Mouse (Mus musculus) ES-E14 (cell line): ENCODE data around the gene Fam71e1. TPM values are rescaled to one million over a fixed set of nuclear protein-coding genes. Genes with fewer than 3 reads are reported as not detected.

Source experiments
- DNase-seq: peaks from one replicate; pipeline ENCODE4 v3.0.0-alpha.2; 2013; ENCODE audit warnings: low read depth, low spot score
- H3K27ac ChIP-seq: 2 replicates; pipeline ENCODE4 v1.5.1; 2012; ENCODE audit warnings: low read depth, mild to moderate bottlenecking, low read length, moderate library complexity, mixed read lengths; ENCODE audit not compliant: poor library complexity, insufficient read depth, severe bottlenecking
- H3K36me3 ChIP-seq: 2 replicates; pipeline ENCODE4 v1.6.1; 2012; ENCODE audit warnings: mild to moderate bottlenecking, low read length, moderate library complexity, mixed read lengths; ENCODE audit not compliant: control insufficient read depth, poor library complexity, insufficient read depth, severe bottlenecking
- H3K4me1 ChIP-seq, 2 experiments: fragments of 150-350 bp in 1 of 2; sonication (generic) in 1 of 2; 2 replicates each; pipeline ENCODE4 v1.6.1; 2012; ENCODE audit warnings: low read length in 2 of 2, mild to moderate bottlenecking in 1 of 2, mixed read lengths in 1 of 2; ENCODE audit not compliant: control insufficient read depth in 2 of 2, insufficient read depth in 2 of 2, poor library complexity in 1 of 2
- H3K4me3 ChIP-seq, 2 experiments: fragments of 150-350 bp in 1 of 2; sonication (generic) in 1 of 2; 2 replicates each; pipeline ENCODE4 v1.5.1; 2012; ENCODE audit warnings: low read length in 2 of 2, low read depth in 1 of 2, mild to moderate bottlenecking in 1 of 2, mixed read lengths in 1 of 2; ENCODE audit not compliant: insufficient read depth in 1 of 2, poor library complexity in 1 of 2, severe bottlenecking in 1 of 2
- H3K9ac ChIP-seq: 2 replicates; pipeline ENCODE4 v1.6.1; 2012; ENCODE audit warnings: low read depth, mild to moderate bottlenecking, low read length, mixed read lengths; ENCODE audit not compliant: poor library complexity, insufficient read depth, severe bottlenecking
- H3K9me3 ChIP-seq: fragments of 150-350 bp; sonication (generic); 2 replicates; pipeline ENCODE4 v1.6.1; 2012; ENCODE audit warnings: low read depth, mild to moderate bottlenecking, low read length; ENCODE audit not compliant: control insufficient read depth, insufficient read depth
- CHD2 ChIP-seq: IDR thresholded peaks from 2 replicates; pipeline ENCODE4 v1.6.1; 2014; ENCODE audit warnings: mild to moderate bottlenecking, low read depth, low read length, inconsistent platforms
- HCFC1 ChIP-seq: IDR thresholded peaks from 2 replicates; pipeline ENCODE4 v1.6.1; 2012; ENCODE audit warnings: low read length, inconsistent platforms, borderline replicate concordance; ENCODE audit not compliant: insufficient read depth
- MAFK ChIP-seq: IDR thresholded peaks from 2 replicates; pipeline ENCODE4 v1.6.1; 2014; ENCODE audit warnings: mild to moderate bottlenecking, low read depth, low read length, inconsistent platforms; ENCODE audit not compliant: insufficient read depth
- ZC3H11A ChIP-seq: IDR thresholded peaks from 2 replicates; pipeline ENCODE4 v1.6.1; 2012; ENCODE audit warnings: low read depth, mild to moderate bottlenecking, inconsistent platforms, low read length, borderline replicate concordance
- ZNF384 ChIP-seq: IDR thresholded peaks from 2 replicates; pipeline ENCODE4 v1.6.1; 2012; ENCODE audit warnings: low read depth, low read length, inconsistent platforms
- in situ Hi-C, 2 experiments: fragments of 600-800 bp; cut with MboI; formaldehyde crosslinking; loops; one replicate each; pipeline ENCODE4 v1.15.1; 2025; ENCODE audit warnings: low sequenced_read_pairs in 2 of 2, inconsistent platforms in 1 of 2; ENCODE audit not compliant: unreplicated experiment in 2 of 2
- total RNA-seq: library from RNA; depleted of rRNA; stranded (reverse); fragments of 300-350 nt; gene quantifications from 2 replicates; pipeline ENCODE4 v1.2.3, GENCODE M21; 2012

Fam71e1 gene
- total RNA-seq, 1 experiment, result 3.4 TPM

DNA sequence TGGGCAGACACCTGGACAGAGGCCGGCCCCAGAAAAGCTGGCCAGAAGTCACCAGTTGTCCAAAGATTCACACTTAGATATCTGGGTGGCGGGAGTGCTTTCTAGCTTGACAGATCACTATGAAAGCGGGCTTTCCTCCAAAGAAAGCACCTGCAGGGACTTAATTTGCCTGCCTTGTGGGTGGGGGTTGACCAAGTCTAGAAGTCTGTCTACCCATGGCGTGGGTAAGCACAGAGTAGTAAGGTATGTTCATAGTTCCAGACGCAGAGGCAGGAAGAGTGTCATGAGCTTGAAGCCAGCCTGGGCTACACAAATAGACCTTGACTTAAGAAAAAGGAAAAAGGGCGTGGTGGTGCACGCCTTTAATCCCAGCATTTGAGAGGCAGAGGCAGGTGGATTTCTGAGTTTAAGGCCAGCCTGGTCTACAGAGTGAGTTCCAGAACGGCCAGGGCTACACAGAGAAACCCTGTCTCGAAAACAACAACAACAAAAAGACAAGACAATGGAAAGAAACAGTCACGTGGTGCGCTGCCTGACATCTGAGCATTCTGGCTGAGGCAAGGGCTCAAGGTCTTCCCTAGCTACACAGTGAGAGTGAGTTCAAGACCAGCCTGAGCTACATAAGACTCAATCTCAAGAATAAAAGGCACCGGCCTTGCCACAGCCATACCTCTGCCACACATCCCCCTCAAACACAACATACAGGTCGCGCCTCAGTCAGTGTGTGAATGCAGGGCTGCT, 30.2 kb downstream of the Fam71e1 start:
- Histone ChIP-seq H3K4me1 (peaks cover 10 to 43% of the 10 kb centered on the region in 2 experiments; a peak in 2 of 4 replicates), H3K4me3 (no peak overlapping the region), H3K9ac (no peak overlapping the region), H3K36me3 (no peaks in the 10 kb centered on the region), H3K9me3 (no peaks in the 10 kb centered on the region), H3K27ac (peak overlapping the region; percentile 82; the same call in 1 of the 2 replicates)
- in situ Hi-C loops, result no loop called here
- no peak for DNase-seq
- TF ChIP-seq ZC3H11A (no peak), CHD2 (no peak), MAFK (no peak), HCFC1 (no peak)

DNA sequence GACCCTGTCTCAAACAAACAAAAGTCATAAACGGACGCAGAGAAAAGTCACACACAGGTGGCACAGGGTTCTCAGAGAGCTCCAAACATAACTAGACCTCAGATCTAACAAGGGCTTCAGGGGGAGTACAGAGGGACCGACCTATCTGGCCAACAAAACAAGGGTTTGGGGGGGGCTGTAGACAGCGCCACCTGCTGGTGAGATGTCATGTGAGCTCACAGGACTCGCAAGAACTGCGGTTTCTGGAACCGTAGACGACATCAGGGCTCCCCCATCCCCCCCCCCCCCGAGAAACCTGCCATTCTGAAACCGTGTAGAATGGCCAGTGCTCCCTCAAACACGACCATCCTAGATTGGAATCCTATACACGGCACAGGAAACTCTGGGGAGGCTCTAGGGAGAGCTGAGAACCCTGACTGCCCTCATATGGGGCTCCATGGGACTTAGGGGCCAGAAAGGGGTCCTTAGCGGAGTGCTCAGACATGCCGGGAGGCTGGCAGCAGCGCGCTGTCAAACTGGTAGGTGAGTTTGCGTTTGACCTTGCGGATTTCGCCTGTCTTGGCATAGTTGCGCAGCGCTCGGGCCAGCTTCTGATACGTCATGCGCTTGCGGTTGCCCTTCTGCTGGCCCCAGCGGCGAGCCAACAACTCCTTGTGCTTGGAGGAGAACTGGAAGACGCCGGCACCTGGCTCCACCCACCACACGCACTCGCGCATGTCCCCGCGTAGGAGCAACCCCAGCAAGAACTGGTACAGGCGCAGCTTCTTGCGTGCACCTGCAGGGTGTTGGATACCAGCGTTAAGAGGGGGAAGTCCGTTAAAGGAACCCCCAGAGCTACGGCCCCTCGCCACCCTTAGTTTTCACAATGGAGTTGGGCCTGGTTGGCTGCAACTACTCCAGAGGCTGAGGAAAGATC, 31.4 kb downstream of the Fam71e1 start:
- Histone ChIP-seq H3K36me3 (peaks cover 5% of the 10 kb centered on the region; the same call in 1 of the 2 replicates), H3K9me3 (no peaks in the 10 kb centered on the region), H3K9ac (peak overlapping the region; percentile 68), H3K4me1 (peaks cover 10 to 47% of the 10 kb centered on the region in 2 experiments; a peak in 2 of 4 replicates), H3K27ac (no peak overlapping the region), H3K4me3 (peak overlapping the region; percentile 65 to 66)
- no peak for DNase-seq
- TF ChIP-seq ZNF384 (no peak), ZC3H11A (no peak), HCFC1 (no peak), MAFK (no peak), CHD2 (no peak)
- in situ Hi-C loops, result no loop called here

DNA sequence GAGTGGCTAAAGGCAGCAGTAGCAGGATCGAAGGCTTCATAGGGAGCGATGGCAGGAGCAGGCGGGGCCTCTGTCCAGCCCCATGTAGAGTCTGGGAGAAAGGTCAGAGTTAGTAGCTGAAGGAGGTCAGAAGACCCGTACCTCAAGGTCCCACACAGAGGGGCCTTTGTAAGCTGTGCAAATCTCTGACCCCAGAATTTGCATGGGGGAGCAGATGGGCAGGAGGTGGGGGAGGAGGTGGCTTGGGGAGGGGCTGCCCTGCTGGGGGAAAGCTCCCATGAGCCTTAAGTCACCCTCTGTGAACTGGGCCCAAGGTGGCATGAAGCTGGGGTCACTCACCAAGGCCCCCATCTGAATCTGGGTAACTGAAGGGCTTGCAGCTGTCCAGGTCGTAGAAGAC, 33.1 kb downstream of the Fam71e1 start:
- Histone ChIP-seq H3K9me3 (no peaks in the 10 kb centered on the region), H3K36me3 (peaks cover 21% of the 10 kb centered on the region), H3K27ac (no peak overlapping the region), H3K4me1 (peaks cover 12 to 53% of the 10 kb centered on the region in 2 experiments; a peak in 3 of 4 replicates), H3K4me3 (no peak overlapping the region), H3K9ac (no peak overlapping the region)
- no peak for DNase-seq
- in situ Hi-C loops, result no loop called here
- TF ChIP-seq ZC3H11A (no peak), MAFK (no peak), HCFC1 (no peak), ZNF384 (no peak), CHD2 (no peak)

- no peak for TF ChIP-seq MAFK
- TF ChIP-seq ZC3H11A, result no peak
- TF ChIP-seq ZNF384, result no peak
- TF ChIP-seq CHD2, result no peak
- TF ChIP-seq HCFC1, result no peak
Observed at GRCm38 (mm10) chr7:44530507-44530906, 34.1 kb downstream of the Fam71e1 start.

More at GRCm38 (mm10) chr7:44530507-44530906, 34.1 kb downstream of the Fam71e1 start:
- Histone ChIP-seq H3K9me3 (no peaks in the 10 kb centered on the region), H3K4me1 (peaks cover 15 to 57% of the 10 kb centered on the region in 2 experiments; a peak in 3 of 4 replicates), H3K9ac (no peak overlapping the region), H3K36me3 (peaks cover 30% of the 10 kb centered on the region), H3K27ac (no peak overlapping the region), H3K4me3 (no peak overlapping the region)
- no peak for DNase-seq
- in situ Hi-C loops, result no loop called here
